Comparison of ENCODE assay signal across 9 mouse cellular contexts in genomic region chr4:107440306-107440705, GRCm38 (mm10). TPM values are rescaled to one million over a fixed set of nuclear protein-coding genes. Genes with fewer than 3 reads are reported as not detected.
DNase-seq lines count a peak whose midpoint lies in the region; ATAC-seq lines count a peak whose summit lies in the region.
"Had no signal": no experiment of that assay in that cellular context is flagged by ENCODE, and none has a peak within 500 bp of the region (broad histone marks: within the 10 kb centered on the region; RNA-seq: fewer than 3 reads in every experiment).

No protein-coding gene starts in this region.

- H3K36me3 ChIP-seq in heart, embryonic 12.5 days: no peaks in the 10 kb centered on the region
- H3K36me3 ChIP-seq in embryonic facial prominence, embryonic 12.5 days: no peaks in the 10 kb centered on the region
- H3K36me3 ChIP-seq in intestine, embryonic 15.5 days: no peaks in the 10 kb centered on the region
- no peaks in the 10 kb centered on the region for H3K36me3 ChIP-seq in limb, embryonic 15.5 days

- peak overlapping the region; percentile 39 for H3K4me3 ChIP-seq in heart, embryonic 12.5 days
- 0 out of 2 replicates have a peak overlapping the region, but pooled peaks have one; percentile 9 for H3K4me3 ChIP-seq in embryonic facial prominence, embryonic 12.5 days
- peak overlapping the region; percentile 19 for H3K4me3 ChIP-seq in intestine, embryonic 15.5 days (replicated peaks)
- no peak overlapping the region for H3K4me3 ChIP-seq in limb, embryonic 15.5 days

- 22% methylated on average over 13 of the region's 13 CpGs for WGBS in heart, embryonic 12.5 days
- WGBS in embryonic facial prominence, embryonic 12.5 days: 20% methylated on average over 13 of the region's 13 CpGs
- WGBS in intestine, embryonic 15.5 days: 17% methylated on average over 13 of the region's 13 CpGs
- 28% methylated on average over 13 of the region's 13 CpGs for WGBS in limb, embryonic 15.5 days

- intact Hi-C loops in heart, postnatal 36 days (cut with DNase I): no loop called here

- ATAC-seq in heart, embryonic 12.5 days (ENCODE audit: insufficient number of reproducible peaks, low FRiP score): no peak
- no peak for ATAC-seq in embryonic facial prominence, embryonic 12.5 days (ENCODE audit: insufficient number of reproducible peaks, insufficient read depth, low FRiP score, low TSS enrichment)
- ATAC-seq in intestine, embryonic 15.5 days: no peak
- no peak for ATAC-seq in limb, embryonic 15.5 days (ENCODE audit: insufficient number of reproducible peaks, low FRiP score, low TSS enrichment, low read depth)

- H3K9me3 ChIP-seq in heart, embryonic 12.5 days (replicated peaks): no peaks in the 10 kb centered on the region
- H3K9me3 ChIP-seq in embryonic facial prominence, embryonic 12.5 days: no peaks in the 10 kb centered on the region
- H3K9me3 ChIP-seq in intestine, embryonic 15.5 days: no peaks in the 10 kb centered on the region
- H3K9me3 ChIP-seq in limb, embryonic 15.5 days: no peaks in the 10 kb centered on the region

- peaks cover 84% of the 10 kb centered on the region for H3K27me3 ChIP-seq in heart, embryonic 12.5 days (replicated peaks)
- peaks cover 49% of the 10 kb centered on the region for H3K27me3 ChIP-seq in embryonic facial prominence, embryonic 12.5 days
- peaks cover 56% of the 10 kb centered on the region for H3K27me3 ChIP-seq in intestine, embryonic 15.5 days (replicated peaks)
- H3K27me3 ChIP-seq in limb, embryonic 15.5 days: peaks cover 60% of the 10 kb centered on the region

- peak overlapping the region; percentile 50; the same call in 1 of the 2 replicates for H3K9ac ChIP-seq in heart, embryonic 12.5 days
- 0 out of 2 replicates have a peak overlapping the region, but pooled peaks have one; percentile 29 for H3K9ac ChIP-seq in embryonic facial prominence, embryonic 12.5 days
- no peak overlapping the region for H3K9ac ChIP-seq in intestine, embryonic 15.5 days
- no peak overlapping the region for H3K9ac ChIP-seq in limb, embryonic 15.5 days

- peaks cover 13% of the 10 kb centered on the region; the same call in 1 of the 2 replicates for H3K4me1 ChIP-seq in heart, embryonic 12.5 days (replicated peaks)
- H3K4me1 ChIP-seq in embryonic facial prominence, embryonic 12.5 days: peaks cover 45% of the 10 kb centered on the region
- peaks cover 12% of the 10 kb centered on the region for H3K4me1 ChIP-seq in intestine, embryonic 15.5 days (replicated peaks)
- H3K4me1 ChIP-seq in limb, embryonic 15.5 days: peaks cover 59% of the 10 kb centered on the region

- H3K4me2 ChIP-seq in heart, embryonic 12.5 days: peak overlapping the region; percentile 67
- H3K4me2 ChIP-seq in embryonic facial prominence, embryonic 12.5 days (replicated peaks): peak overlapping the region; percentile 30
- peak overlapping the region; percentile 53 for H3K4me2 ChIP-seq in intestine, embryonic 15.5 days (replicated peaks)
- peak overlapping the region; percentile 32 for H3K4me2 ChIP-seq in limb, embryonic 15.5 days

- no peak overlapping the region for H3K27ac ChIP-seq in heart, embryonic 12.5 days (ENCODE audit: poor library complexity, severe bottlenecking)
- no peak overlapping the region for H3K27ac ChIP-seq in embryonic facial prominence, embryonic 12.5 days
- 0 out of 2 replicates have a peak overlapping the region, but pooled peaks have one; percentile 27 for H3K27ac ChIP-seq in intestine, embryonic 15.5 days
- H3K27ac ChIP-seq in limb, embryonic 15.5 days: no peak overlapping the region

- DNase-seq in heart, postnatal 36 days: no peak
- no peak for DNase-seq in frontal cortex, adult 2 months (ENCODE audit: extremely low spot score in 1 of 2, low spot score in 1 of 2)
- DNase-seq in urinary bladder, postnatal 25 days (ENCODE audit: low spot score): no peak
- DNase-seq in frontal cortex, postnatal 10 days (ENCODE audit: low spot score in 2 of 2): no peak
- DNase-seq: adrenal gland, adult 2 months had no signal

RNA-seq across cellular contexts. Expression of gene Glis1, which starts 5.9 kb away (rescaled TPM):
- polyA plus RNA-seq in heart, embryonic 12.5 days (2016; fragmentation: Nextera tagmentation; extraction: Ambion mirVana): 0.19 and 0.47 TPM in 2 replicates
- total RNA-seq in heart, postnatal 36 days (2021): under 1 TPM in 1 of 2 experiments, not detected in 1; 0.28 TPM
- polyA plus RNA-seq in embryonic facial prominence, embryonic 12.5 days (2016; fragmentation: Nextera tagmentation; extraction: Ambion mirVana): 23.3 and 26.0 TPM in 2 replicates
- 0.78 and 0.85 TPM in 2 replicates for polyA plus RNA-seq in intestine, embryonic 15.5 days (2015; fragmentation: Nextera tagmentation; extraction: Ambion mirVana)
- polyA plus RNA-seq in limb, embryonic 15.5 days (2015; fragmentation: Nextera tagmentation; extraction: Ambion mirVana): 11.2 and 12.0 TPM in 2 replicates
- polyA plus RNA-seq in frontal cortex, adult 2 months (2012; rRNA removed): 0.76 and 1.2 TPM in 2 replicates

Comparison
In these comparisons a context has a peak if more than half of its experiments do, and no peak if none do; other contexts are left out.
1. H3K9ac ChIP-seq: peak in heart, embryonic 12.5 days (single experiment) and embryonic facial prominence, embryonic 12.5 days (single experiment); none in intestine, embryonic 15.5 days (single experiment) and limb, embryonic 15.5 days (single experiment).
2. Peak in every context shown above with its lines, with median percentiles within 50 percentile points of each other: H3K4me2 ChIP-seq.